Mouse (Mus musculus): ENCODE measurements at regions not wholly inside any gene's neighbourhood (a gene's known extent, or its start where the extent isn't known, plus 50 kb on each side); places are given as distances from the start of the nearest gene placed in this dataset.

DNA sequence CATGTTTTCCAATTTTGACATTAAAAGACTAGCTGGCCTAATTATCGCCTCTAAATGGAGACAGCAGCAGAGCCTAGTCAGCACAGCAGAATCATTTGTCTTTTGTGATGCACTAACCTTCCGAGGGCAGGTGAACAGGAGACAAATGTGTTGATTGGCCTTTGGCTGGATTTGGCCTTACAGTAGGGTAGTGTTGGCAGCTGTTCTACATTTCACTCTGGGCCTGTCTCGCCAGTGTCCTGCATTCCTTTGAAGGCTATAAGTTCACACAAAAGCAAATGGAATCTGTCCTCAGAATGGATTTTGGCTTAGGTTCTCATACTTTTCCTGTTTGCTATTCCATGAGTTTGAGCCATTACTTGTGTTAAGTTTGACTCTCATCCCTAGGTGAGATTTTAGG, 297.9 kb downstream of the C1d start:
- ATAC-seq (replicated peaks) = no peak
- no peak overlapping the region for H3K4me3 ChIP-seq
- no peak overlapping the region for H3K4me2 ChIP-seq
- H3K9me3 ChIP-seq = no peaks in the 10 kb centered on the region
- no peak overlapping the region for H3K27ac ChIP-seq
- no peaks in the 10 kb centered on the region for H3K27me3 ChIP-seq (replicated peaks)
- no peaks in the 10 kb centered on the region for H3K4me1 ChIP-seq
- no peaks in the 10 kb centered on the region for H3K36me3 ChIP-seq (replicated peaks)
- no peak overlapping the region for H3K9ac ChIP-seq
- WGBS = 82% methylated on average over 3 of the region's 3 CpGs

DNA sequence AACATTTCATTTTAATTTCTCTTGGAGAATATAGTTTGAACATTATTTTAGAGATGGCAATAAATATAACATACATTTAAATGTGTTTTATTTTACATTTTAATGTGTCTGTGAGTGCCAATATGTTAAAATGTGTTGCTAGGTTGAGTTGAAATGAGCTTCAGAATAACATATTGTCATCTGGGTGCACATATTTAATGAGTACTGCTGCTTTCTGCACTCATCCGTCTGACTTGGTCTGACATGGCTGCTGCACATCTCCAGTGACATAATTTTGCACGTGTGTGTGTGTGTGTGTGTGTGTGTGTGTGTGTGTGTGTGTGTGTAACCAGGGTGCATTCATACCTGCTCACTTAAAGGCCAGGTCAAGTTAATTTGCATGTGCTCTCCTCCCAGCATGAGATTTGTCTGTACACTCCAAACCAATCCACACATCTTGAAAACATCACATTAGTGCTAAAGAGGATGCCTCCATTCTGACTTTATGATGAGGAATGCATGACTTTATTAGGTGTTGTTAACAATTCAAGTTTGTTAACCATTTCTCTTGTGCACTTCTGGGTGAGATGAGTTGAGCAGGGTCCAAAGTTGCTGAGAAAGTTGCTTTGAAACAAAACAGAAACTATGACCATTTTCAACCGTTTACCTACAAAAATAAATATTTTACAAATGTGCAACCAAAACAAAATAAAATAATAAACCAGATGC, 334.6 kb downstream of the C1d start:
- no peak overlapping the region for H3K4me3 ChIP-seq
- no peak for ATAC-seq (replicated peaks)
- no peaks in the 10 kb centered on the region for H3K4me1 ChIP-seq
- WGBS = 78% methylated on average over 3 of the region's 3 CpGs
- H3K4me2 ChIP-seq = no peak overlapping the region
- H3K9me3 ChIP-seq = no peaks in the 10 kb centered on the region
- no peaks in the 10 kb centered on the region for H3K36me3 ChIP-seq (replicated peaks)
- no peaks in the 10 kb centered on the region for H3K27me3 ChIP-seq (replicated peaks)
- H3K27ac ChIP-seq = no peak overlapping the region
- no peak overlapping the region for H3K9ac ChIP-seq

DNA sequence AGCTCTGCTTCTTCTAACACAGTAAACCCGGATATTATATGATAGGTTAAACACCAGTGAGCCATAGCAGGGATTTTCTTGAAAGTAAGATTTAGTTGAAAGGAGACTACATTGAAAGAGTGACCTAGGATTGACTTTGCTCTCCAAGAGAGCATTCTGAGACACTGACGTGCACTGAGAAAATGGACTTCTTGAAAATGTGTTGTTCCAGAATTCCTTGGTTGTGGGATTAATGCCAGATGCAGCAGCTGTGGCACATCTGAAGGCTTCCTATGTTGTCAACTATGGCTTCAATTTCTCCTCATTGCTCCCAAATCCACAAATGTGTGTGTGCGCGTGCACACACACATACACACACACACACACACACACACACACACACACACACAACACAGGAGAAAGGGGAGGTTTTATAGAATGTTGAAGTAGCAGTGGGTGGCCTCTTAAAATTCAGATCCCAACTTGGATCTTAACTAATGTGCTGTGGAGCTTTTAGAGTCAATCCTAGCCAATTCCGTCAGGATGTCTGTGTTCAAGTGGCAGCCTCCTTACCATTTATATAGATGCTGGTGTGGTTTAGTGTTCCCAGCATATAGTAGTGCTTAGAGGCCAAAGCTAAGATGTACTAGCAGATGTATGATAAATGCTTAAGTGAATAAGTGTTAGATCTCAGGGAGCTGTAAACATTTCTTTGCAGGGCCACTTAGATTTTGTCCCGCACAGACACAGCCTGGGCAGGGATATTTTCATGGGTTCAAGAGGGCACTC, 346.5 kb downstream of the C1d start:
- Histone ChIP-seq H3K27ac (no peak overlapping the region), H3K27me3 (replicated peaks) (no peaks in the 10 kb centered on the region), H3K4me2 (no peak overlapping the region), H3K9me3 (no peaks in the 10 kb centered on the region), H3K9ac (no peak overlapping the region), H3K4me3 (no peak overlapping the region), H3K4me1 (no peaks in the 10 kb centered on the region), H3K36me3 (replicated peaks) (no peaks in the 10 kb centered on the region)
- no peak for ATAC-seq (replicated peaks)
- 70% methylated on average over 6 of the region's 6 CpGs for WGBS

DNA sequence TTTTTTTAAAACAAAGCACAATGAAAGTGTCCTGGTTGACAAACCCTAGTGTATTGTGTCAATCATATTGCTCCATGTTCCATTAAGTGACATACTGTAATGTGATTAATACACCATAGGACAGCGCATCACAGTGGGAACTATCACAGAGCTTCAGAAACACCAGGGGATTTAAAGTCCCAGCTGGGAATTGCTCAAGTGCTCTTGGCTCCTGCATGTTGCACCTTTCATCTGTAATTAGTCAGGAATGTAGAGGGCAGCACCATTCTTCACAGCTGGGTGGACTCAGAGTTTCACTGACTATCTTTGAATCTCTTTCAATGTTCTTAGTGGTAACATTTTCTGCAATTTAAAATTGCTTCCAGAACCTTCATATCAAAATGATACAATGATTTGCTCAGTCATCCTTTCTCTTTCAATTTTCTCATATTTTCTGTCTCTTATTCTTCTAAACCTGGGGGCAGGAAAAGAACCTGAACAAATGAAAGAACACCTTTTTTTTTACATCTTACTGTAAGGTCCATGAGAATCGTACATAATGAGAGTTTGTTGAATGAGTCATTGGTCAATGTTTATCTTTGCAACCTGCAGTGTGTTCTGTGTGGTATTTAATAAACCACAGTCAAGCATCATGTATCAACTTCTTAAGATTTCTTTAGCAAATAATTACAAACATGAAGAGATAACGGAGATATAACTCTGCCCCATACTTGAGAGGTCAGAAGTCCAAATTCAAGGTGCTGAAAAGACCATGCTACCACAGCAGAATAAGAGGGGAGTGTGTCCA, 333.0 kb downstream of the Etaa1 start:
- Histone ChIP-seq H3K27me3 (replicated peaks) (no peaks in the 10 kb centered on the region), H3K36me3 (replicated peaks) (no peaks in the 10 kb centered on the region), H3K9ac (no peak overlapping the region), H3K4me3 (no peak overlapping the region), H3K27ac (no peak overlapping the region), H3K4me2 (no peak overlapping the region), H3K4me1 (no peaks in the 10 kb centered on the region), H3K9me3 (no peaks in the 10 kb centered on the region)
- 91% methylated on average over 3 of the region's 3 CpGs for WGBS
- no peak for ATAC-seq (replicated peaks)

DNA sequence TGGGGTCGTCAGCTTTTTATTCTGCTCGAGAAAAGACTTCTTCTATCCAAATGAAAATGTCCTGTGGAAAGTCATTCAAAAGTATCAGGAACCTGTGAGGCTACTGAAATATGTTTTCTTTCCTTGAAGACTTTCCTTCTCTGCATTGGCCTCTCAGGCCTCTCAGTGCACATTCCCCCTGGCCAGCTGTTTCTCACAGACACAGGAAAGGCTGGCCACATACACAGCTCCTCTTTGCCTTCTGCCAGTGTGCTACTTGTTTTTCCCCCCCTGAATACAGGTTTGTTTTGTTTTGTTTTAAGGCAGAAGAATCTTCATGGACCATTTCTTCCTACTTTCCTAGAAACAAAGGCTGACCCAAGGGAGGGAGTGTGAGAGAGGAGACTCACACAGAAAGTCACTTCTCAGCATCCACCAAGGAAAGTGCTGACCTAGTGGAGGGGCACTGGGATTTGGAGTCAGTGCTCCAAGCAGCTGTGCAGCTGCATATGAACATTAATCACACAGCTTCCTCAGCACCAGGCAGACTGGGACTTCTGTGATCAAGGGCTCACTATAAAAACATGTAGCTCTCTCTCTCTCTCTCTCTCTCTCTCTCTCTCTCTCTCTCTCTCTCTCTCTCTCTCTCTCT, 324.0 kb downstream of the Etaa1 start:
- Histone ChIP-seq H3K27me3 (replicated peaks) (no peaks in the 10 kb centered on the region), H3K4me2 (no peak overlapping the region), H3K27ac (no peak overlapping the region), H3K9me3 (no peaks in the 10 kb centered on the region), H3K36me3 (replicated peaks) (no peaks in the 10 kb centered on the region), H3K4me1 (no peaks in the 10 kb centered on the region), H3K9ac (no peak overlapping the region), H3K4me3 (no peak overlapping the region)
- 79% methylated on average over 2 of the region's 2 CpGs for WGBS
- no peak for ATAC-seq (replicated peaks)

DNA sequence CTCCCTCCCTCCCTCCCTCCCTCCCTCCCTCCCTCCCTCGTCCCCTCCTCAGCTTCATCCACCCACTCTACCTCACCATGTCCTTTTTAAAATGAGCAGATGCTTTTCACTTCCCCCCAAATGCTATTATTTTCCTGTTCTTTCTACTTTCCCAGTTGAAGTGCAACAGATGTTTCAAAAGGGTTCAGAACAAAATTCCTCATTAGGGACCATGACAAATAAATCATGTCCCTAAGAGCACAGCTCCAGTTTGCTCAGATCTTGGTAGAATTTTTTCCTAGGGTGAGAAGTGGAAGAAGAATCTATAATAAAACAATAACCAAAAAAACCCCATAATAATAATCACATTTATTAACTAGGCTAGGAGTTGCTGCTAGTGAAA, 323.5 kb downstream of the Etaa1 start:
- no peaks in the 10 kb centered on the region for H3K9me3 ChIP-seq
- H3K4me1 ChIP-seq = no peaks in the 10 kb centered on the region
- no peak overlapping the region for H3K9ac ChIP-seq
- H3K4me3 ChIP-seq = no peak overlapping the region
- no peak overlapping the region for H3K4me2 ChIP-seq
- no peak overlapping the region for H3K27ac ChIP-seq
- H3K27me3 ChIP-seq (replicated peaks) = no peaks in the 10 kb centered on the region
- WGBS = no CpG with 5 or more reads among the region's 1 CpGs
- no peaks in the 10 kb centered on the region for H3K36me3 ChIP-seq (replicated peaks)
- no peak for ATAC-seq (replicated peaks)

DNA sequence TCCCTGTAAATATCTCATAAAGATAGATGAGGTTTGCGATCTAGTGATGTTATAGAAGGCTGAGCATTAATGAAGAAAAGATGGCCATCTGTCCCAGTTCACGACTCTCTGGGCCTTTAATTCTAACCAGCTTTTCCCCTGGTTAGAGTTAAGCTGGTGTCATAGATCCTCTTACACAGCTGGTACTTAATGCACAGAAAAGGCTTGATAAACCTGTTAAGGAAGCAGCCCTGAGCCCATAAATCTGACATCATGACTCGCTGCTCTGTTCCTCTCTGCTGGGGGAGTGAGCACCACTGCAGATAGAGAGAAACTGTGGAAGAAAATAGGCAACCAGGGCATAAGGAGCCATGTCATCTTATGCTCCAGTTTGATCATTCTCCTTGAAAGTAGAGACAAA, 316.5 kb downstream of the Etaa1 start:
- Histone ChIP-seq H3K9me3 (no peaks in the 10 kb centered on the region), H3K9ac (no peak overlapping the region), H3K27ac (no peak overlapping the region), H3K4me3 (no peak overlapping the region), H3K36me3 (replicated peaks) (no peaks in the 10 kb centered on the region), H3K27me3 (replicated peaks) (no peaks in the 10 kb centered on the region), H3K4me1 (no peaks in the 10 kb centered on the region), H3K4me2 (no peak overlapping the region)
- no peak for ATAC-seq (replicated peaks)
- 57% methylated on average over 3 of the region's 3 CpGs for WGBS

DNA sequence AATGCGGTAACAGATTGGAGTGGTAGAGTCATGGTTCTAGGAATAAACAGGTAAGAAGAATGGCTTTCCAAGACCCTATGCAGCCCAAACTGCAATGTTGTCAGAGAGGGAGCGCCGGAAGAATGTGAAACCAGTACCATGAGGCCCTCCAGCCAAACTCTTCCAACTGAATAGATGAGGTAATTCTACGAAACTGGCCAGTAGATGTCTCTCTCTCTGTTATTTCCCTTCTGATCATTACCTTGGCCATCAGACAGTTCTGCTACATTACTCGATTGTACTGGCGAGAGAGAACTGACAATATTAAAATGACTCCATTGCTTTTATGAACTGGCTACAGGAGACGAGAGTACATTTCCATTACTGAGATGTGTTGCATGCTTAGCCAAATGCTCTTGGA, 313.8 kb downstream of the Etaa1 start:
- H3K9me3 ChIP-seq = no peaks in the 10 kb centered on the region
- 69% methylated on average over 7 of the region's 7 CpGs for WGBS
- no peak overlapping the region for H3K27ac ChIP-seq
- H3K4me2 ChIP-seq = no peak overlapping the region
- H3K4me1 ChIP-seq = no peaks in the 10 kb centered on the region
- ATAC-seq (replicated peaks) = no peak
- no peaks in the 10 kb centered on the region for H3K27me3 ChIP-seq (replicated peaks)
- no peak overlapping the region for H3K4me3 ChIP-seq
- H3K9ac ChIP-seq = no peak overlapping the region
- H3K36me3 ChIP-seq (replicated peaks) = no peaks in the 10 kb centered on the region

DNA sequence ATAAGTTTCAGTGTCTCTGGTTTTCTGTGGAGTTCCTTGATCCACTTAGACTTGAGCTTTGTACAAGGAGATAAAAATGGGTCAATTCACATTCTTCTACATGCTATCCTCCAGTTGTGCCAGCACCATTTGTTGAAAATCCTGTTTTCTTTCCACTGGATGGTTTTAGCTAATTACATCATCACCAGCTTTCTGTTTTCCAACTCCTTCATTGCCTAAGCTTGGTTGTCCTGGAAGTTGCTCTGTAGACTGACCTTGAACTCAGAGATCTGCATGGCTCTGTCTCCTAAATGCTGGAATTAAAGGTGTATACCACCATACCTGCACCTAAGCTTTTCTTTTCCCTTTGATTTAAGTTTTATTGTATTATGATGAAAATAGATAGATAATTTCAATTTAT, 306.2 kb downstream of the Etaa1 start:
- Histone ChIP-seq H3K4me2 (no peak overlapping the region), H3K9ac (no peak overlapping the region), H3K27ac (no peak overlapping the region), H3K27me3 (replicated peaks) (no peaks in the 10 kb centered on the region), H3K4me1 (no peaks in the 10 kb centered on the region), H3K9me3 (no peaks in the 10 kb centered on the region), H3K36me3 (replicated peaks) (no peaks in the 10 kb centered on the region), H3K4me3 (no peak overlapping the region)
- ATAC-seq (replicated peaks) = no peak

DNA sequence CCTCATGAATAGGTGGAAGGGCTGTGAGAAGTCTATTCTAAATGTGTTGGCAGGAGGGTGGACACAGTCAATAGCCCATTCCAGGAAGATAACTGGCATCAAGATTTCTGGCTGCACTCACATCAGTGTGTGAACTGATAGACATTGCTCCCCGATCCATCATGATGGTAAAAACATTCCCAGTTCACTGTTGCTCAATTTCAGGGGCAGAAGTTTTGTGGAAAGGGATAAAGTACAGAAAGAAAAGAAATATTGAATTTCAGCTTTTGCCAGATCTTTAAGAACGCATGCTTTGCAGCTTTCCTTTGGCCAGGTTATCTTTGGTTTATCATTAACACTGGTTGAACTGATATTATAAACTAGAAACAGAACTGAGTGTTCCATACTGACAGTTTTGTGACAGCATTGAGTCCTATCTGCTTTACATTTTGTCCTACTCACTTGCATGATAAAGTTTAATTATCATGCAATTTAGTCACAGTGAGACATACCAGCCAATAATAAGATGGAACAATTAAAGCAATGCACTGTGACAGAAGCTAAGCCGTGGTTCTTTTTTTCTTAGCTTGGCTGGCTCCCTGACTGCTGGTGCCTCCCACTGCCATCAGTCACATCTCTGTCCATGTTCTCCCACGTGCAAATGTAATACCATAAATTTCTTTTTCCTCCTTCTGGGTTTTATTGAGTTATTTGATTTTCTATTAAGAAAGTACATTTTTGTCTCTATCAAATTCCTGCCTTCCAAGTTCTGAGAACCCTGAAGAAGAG, 302.1 kb downstream of the Etaa1 start:
- WGBS = 55% methylated on average over 4 of the region's 4 CpGs
- Histone ChIP-seq H3K36me3 (replicated peaks) (no peaks in the 10 kb centered on the region), H3K9me3 (no peaks in the 10 kb centered on the region), H3K4me3 (no peak overlapping the region), H3K27ac (no peak overlapping the region), H3K9ac (no peak overlapping the region), H3K4me2 (no peak overlapping the region), H3K4me1 (no peaks in the 10 kb centered on the region), H3K27me3 (replicated peaks) (no peaks in the 10 kb centered on the region)
- ATAC-seq (replicated peaks) = no peak

DNA sequence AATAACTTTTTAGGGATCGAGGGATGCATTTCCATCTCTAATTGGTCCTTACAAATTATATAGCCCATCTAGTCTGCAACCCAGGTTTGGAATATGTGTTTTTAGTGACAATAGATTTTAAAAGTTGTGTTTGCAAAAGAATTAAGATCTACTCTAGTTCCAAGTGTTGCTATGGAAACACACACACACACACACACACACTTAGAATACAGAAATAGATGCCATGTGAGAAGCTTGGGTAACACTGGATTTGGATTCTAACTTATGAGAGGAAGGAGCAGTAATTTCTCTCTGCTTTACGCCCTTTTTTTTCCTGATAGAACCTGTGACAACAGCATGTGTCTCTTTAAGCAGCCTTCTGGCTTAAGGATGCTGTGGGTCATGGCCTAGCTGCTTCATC, 297.8 kb downstream of the Etaa1 start:
- no peak for ATAC-seq (replicated peaks)
- Histone ChIP-seq H3K27me3 (replicated peaks) (no peaks in the 10 kb centered on the region), H3K27ac (no peak overlapping the region), H3K9ac (no peak overlapping the region), H3K4me2 (no peak overlapping the region), H3K9me3 (no peaks in the 10 kb centered on the region), H3K4me3 (no peak overlapping the region), H3K4me1 (no peaks in the 10 kb centered on the region), H3K36me3 (replicated peaks) (no peaks in the 10 kb centered on the region)
- WGBS = 84% methylated on average over 2 of the region's 2 CpGs

DNA sequence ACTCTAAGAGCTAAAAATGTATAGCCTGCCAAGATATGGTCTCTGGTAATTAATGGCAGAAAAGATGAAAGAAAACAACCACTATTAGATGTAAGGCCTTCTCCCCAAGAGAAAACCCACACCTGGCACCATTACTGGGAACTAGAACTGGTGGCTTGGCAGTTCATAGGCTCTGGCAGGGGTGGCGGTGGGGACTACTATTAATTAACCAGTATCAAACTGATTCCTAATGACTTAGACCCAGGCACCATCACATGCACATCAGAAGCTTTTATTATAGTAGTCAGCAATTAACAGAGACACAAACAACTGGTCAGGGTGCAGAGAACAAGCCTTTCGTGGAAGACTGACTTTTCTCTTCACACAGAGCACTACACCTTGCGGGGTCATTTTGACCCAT, 296.0 kb downstream of the Etaa1 start:
- ATAC-seq (replicated peaks) = peak; percentile 50
- no peaks in the 10 kb centered on the region for H3K27me3 ChIP-seq (replicated peaks)
- no peak overlapping the region for H3K9ac ChIP-seq
- no peak overlapping the region for H3K4me3 ChIP-seq
- H3K9me3 ChIP-seq = no peaks in the 10 kb centered on the region
- H3K36me3 ChIP-seq (replicated peaks) = no peaks in the 10 kb centered on the region
- H3K27ac ChIP-seq = no peak overlapping the region
- 68% methylated on average over 3 of the region's 3 CpGs for WGBS
- H3K4me1 ChIP-seq = no peaks in the 10 kb centered on the region
- no peak overlapping the region for H3K4me2 ChIP-seq
